Mouse (Mus musculus): ENCODE data around the gene Ccdc27. TPM values are rescaled to one million over a fixed set of nuclear protein-coding genes. Genes with fewer than 3 reads are reported as not detected.

Ccdc27 gene
- polyA plus RNA-seq, 1 experiment = not detected

DNA sequence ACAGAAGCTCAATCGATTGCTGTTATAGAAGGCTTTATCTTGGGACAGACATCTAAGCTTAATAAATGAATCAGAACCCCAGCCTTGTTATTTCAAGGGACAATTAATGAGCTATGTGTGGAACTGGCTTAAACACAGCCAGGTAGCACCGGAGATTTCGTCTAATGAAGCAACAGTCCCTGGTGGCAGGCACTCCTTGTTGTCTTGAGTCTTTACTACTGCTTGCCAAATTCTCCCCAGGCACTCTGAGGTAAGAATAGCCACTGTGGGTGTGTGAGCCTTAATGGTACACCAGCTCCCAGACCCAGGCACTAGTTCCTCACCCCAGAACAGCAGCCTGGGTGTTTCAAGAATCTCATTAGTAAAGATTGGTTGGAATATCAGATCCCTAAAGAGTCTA lies 8.9 kb upstream of the Ccdc27 start:
- 83% methylated on average over 3 of the region's 3 CpGs for WGBS
- Histone ChIP-seq H3K4me3 (replicated peaks; ENCODE audit: control insufficient read depth, low read depth, low read length) (no peak overlapping the region), H3K4me1 (ENCODE audit: control insufficient read depth, insufficient read depth, low read length) (no peaks in the 10 kb centered on the region), H3K27ac (ENCODE audit: control insufficient read depth, insufficient read depth, low read depth, low read length, poor library complexity) (no peak overlapping the region)
- no peak for TF ChIP-seq POLR2A (IDR thresholded peaks at IDR 0.05; ENCODE audit: borderline replicate concordance, control insufficient read depth, low read depth, low read length)
- TF ChIP-seq CTCF (IDR thresholded peaks at IDR 0.05; ENCODE audit: control insufficient read depth, insufficient read depth, low read length) = no peak

DNA sequence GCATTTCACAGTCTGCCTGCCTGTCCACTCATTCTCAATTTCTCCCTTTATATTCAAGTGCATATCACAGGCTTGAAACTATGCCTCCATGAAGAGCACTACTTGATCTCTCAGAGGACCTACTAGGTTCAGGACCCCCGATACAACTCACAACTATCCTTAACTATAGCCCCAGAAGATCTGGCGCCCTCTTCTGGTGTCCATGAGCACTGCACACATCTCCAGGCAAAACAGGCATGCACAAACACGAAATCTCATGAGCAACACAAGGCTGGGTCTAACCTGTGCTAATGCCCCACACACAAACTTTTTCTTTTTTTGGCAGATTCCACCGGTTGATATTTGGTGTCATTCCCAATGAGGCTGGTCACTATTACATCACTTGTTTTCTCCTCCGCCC lies 3.4 kb upstream of the Ccdc27 start:
- no peak overlapping the region for H3K27ac ChIP-seq (ENCODE audit: control insufficient read depth, insufficient read depth, low read depth, low read length, poor library complexity)
- WGBS = 65% methylated on average over 5 of the region's 5 CpGs
- 0 out of 2 replicates have a peak, but pooled peaks have one; percentile 27 for TF ChIP-seq CTCF (IDR thresholded peaks at IDR 0.05; ENCODE audit: control insufficient read depth, insufficient read depth, low read length)
- TF ChIP-seq POLR2A (IDR thresholded peaks at IDR 0.05; ENCODE audit: borderline replicate concordance, control insufficient read depth, low read depth, low read length) = no peak
- no peaks in the 10 kb centered on the region for H3K4me1 ChIP-seq (ENCODE audit: control insufficient read depth, insufficient read depth, low read length)
- H3K4me3 ChIP-seq (replicated peaks; ENCODE audit: control insufficient read depth, low read depth, low read length) = no peak overlapping the region

DNA sequence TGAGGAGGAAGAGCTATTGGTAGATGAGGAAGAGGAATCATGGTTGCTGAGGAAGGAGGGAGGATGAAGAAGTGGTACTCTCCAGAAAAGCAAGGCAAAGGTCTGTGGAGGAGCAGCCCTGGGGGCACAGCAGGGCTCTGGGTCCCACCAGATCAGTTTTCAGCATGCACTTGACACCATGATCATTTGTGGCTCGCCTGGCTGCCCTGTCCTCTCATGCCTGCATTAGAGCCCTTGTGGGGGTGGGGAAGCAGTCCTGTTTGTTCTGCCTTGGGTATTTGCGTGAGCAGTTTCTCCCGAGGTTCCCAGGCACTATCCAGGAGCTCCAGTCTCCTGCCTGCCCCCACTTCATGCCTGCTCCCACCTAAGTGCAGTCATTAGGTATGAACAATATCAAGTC lies 5.4 kb downstream of the Ccdc27 start:
- Histone ChIP-seq H3K27ac (ENCODE audit: control insufficient read depth, insufficient read depth, low read depth, low read length, poor library complexity) (no peak overlapping the region), H3K4me3 (replicated peaks; ENCODE audit: control insufficient read depth, low read depth, low read length) (no peak overlapping the region), H3K4me1 (ENCODE audit: control insufficient read depth, insufficient read depth, low read length) (no peaks in the 10 kb centered on the region)
- no peak for TF ChIP-seq POLR2A (IDR thresholded peaks at IDR 0.05; ENCODE audit: borderline replicate concordance, control insufficient read depth, low read depth, low read length)
- no peak for TF ChIP-seq CTCF (IDR thresholded peaks at IDR 0.05; ENCODE audit: control insufficient read depth, insufficient read depth, low read length)
- 44% methylated on average over 3 of the region's 3 CpGs for WGBS

DNA sequence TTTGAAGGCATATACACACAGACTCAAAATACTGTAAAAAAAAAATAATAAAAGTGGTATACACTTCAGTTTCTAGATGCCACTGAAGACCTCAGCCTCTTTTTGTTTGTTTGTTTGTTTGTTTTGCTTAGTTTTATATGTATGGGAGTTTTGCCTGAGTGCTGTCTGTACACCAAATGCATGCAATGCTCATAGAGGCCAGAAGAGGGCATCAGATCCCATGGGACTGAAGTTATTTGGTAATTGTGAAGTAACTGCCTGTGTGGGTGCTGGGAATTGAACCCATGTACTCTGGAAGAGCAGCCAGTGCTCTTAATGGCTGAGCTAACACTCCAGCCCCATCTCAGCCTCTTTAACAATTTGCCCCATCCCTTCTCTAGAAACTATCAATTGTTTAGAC lies 13.8 kb downstream of the Ccdc27 start:
- Histone ChIP-seq H3K4me1 (ENCODE audit: control insufficient read depth, insufficient read depth, low read length) (0 out of 2 replicates have a peak, but pooled peaks cover under 1% of the 10 kb centered on the region), H3K27ac (ENCODE audit: control insufficient read depth, insufficient read depth, low read depth, low read length, poor library complexity) (no peak overlapping the region), H3K4me3 (replicated peaks; ENCODE audit: control insufficient read depth, low read depth, low read length) (no peak overlapping the region)
- TF ChIP-seq CTCF (IDR thresholded peaks at IDR 0.05; ENCODE audit: control insufficient read depth, insufficient read depth, low read length) (peak; percentile 24; the same call in 1 of the 2 replicates), POLR2A (IDR thresholded peaks at IDR 0.05; ENCODE audit: borderline replicate concordance, control insufficient read depth, low read depth, low read length) (no peak)

DNA sequence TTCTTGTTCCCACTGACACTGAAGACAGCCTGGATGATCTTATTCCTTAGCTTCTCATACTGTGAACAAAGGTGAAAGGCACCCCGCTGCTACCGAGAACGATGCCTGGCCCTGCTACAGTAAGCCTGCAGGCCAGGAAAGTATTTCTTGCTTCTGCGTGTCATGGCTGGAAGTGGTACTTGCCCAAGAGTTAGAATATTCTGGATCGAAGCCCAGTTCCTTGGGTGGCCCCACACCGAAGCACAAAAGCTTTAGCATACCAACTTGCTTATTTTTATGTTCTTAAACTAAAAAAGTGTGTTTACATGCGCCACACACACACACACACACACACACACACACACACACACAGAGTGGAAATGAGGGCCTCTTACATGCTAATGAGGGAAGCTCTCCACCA lies 14.4 kb downstream of the Ccdc27 start:
- TF ChIP-seq POLR2A (IDR thresholded peaks at IDR 0.05; ENCODE audit: borderline replicate concordance, control insufficient read depth, low read depth, low read length) (no peak), CTCF (IDR thresholded peaks at IDR 0.05; ENCODE audit: control insufficient read depth, insufficient read depth, low read length) (no peak)
- no peak overlapping the region for H3K4me3 ChIP-seq (replicated peaks; ENCODE audit: control insufficient read depth, low read depth, low read length)
- WGBS = 72% methylated on average over 7 of the region's 7 CpGs
- no peak overlapping the region for H3K27ac ChIP-seq (ENCODE audit: control insufficient read depth, insufficient read depth, low read depth, low read length, poor library complexity)
- H3K4me1 ChIP-seq (ENCODE audit: control insufficient read depth, insufficient read depth, low read length) = 0 out of 2 replicates have a peak, but pooled peaks cover 2% of the 10 kb centered on the region

DNA sequence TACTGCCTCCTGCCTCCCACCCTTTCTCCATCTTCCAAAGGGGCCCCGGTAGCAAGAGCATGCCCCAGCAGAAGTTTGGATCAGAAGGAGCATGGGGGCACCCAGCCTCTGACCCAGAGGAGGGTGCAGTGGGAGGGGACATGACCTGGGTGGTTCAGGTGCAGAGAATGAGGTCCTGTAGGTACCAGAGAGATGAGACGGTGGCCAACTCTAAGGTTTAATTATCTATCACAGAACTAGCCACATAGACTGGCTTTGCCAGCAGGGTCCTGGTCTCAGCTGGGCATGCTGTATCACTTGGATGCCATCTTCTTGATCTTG lies 16.1 kb downstream of the Ccdc27 start:
- peak overlapping the region; percentile 18; the same call in 1 of the 2 replicates for H3K27ac ChIP-seq (ENCODE audit: control insufficient read depth, insufficient read depth, low read depth, low read length, poor library complexity)
- 27% methylated on average over 2 of the region's 2 CpGs for WGBS
- peak overlapping the region; percentile 70 for H3K4me3 ChIP-seq (replicated peaks; ENCODE audit: control insufficient read depth, low read depth, low read length)
- no peak for TF ChIP-seq CTCF (IDR thresholded peaks at IDR 0.05; ENCODE audit: control insufficient read depth, insufficient read depth, low read length)
- no peak for TF ChIP-seq POLR2A (IDR thresholded peaks at IDR 0.05; ENCODE audit: borderline replicate concordance, control insufficient read depth, low read depth, low read length)
- H3K4me1 ChIP-seq (ENCODE audit: control insufficient read depth, insufficient read depth, low read length) = 0 out of 2 replicates have a peak, but pooled peaks cover 2% of the 10 kb centered on the region

DNA sequence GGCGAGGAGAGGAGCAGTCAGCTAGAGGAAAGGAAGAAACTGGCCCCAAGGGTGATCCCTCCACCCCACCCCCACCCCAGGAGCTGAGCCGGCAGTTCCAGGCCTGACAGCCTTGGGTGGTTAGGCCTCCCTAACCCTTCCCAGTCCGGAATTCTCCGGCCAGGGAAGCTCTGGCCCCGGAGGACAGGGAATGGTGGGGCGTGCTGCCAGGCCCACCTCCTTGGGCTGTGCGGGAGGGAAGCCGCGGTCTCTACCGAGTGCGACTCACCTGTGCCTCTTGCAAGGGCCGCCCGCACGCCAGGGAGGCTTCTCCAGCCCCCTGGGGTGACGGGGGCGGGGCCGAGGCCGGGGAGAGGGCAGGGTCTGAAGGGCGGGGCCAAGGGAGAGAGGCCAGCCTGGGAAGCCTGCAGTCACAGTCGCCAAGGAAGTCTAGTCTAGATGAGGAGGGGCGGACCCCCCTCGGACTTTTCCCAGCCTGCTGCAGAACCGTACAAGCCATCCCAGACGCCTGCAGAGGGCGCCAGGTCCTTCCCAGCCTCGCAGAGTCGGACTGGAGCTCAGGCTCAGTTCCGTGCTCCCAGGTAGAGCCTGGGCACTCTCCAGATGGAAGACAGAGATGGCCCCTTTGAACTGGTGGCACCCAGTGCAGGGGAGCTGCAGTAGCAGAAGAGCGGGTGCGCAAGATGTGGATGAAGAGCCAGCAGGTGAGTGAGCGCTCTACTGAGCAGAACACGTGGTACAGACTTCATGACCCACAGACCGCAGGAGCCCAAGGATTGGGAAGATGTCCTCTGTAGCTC lies 16.6 kb downstream of the Ccdc27 start, which contains the start of gene Smim1:
Gene Smim1 (minus strand): TSS at position 590 of the 800 bp plus-strand sequence.
- WGBS = 8% methylated on average over 33 of the region's 33 CpGs
- TF ChIP-seq CTCF (IDR thresholded peaks at IDR 0.05; ENCODE audit: control insufficient read depth, insufficient read depth, low read length) (peak; percentile 35; the same call in 1 of the 2 replicates), POLR2A (IDR thresholded peaks at IDR 0.05; ENCODE audit: borderline replicate concordance, control insufficient read depth, low read depth, low read length) (peak; percentile 49; the same call in 1 of the 2 replicates)
- Histone ChIP-seq H3K27ac (ENCODE audit: control insufficient read depth, insufficient read depth, low read depth, low read length, poor library complexity) (peak within 1 kb of the TSS; percentile 88), H3K4me1 (ENCODE audit: control insufficient read depth, insufficient read depth, low read length) (0 out of 2 replicates have a peak, but pooled peaks cover 2% of the 10 kb centered on the region), H3K4me3 (replicated peaks; ENCODE audit: control insufficient read depth, low read depth, low read length) (peak within 1 kb of the TSS; percentile 70)

DNA sequence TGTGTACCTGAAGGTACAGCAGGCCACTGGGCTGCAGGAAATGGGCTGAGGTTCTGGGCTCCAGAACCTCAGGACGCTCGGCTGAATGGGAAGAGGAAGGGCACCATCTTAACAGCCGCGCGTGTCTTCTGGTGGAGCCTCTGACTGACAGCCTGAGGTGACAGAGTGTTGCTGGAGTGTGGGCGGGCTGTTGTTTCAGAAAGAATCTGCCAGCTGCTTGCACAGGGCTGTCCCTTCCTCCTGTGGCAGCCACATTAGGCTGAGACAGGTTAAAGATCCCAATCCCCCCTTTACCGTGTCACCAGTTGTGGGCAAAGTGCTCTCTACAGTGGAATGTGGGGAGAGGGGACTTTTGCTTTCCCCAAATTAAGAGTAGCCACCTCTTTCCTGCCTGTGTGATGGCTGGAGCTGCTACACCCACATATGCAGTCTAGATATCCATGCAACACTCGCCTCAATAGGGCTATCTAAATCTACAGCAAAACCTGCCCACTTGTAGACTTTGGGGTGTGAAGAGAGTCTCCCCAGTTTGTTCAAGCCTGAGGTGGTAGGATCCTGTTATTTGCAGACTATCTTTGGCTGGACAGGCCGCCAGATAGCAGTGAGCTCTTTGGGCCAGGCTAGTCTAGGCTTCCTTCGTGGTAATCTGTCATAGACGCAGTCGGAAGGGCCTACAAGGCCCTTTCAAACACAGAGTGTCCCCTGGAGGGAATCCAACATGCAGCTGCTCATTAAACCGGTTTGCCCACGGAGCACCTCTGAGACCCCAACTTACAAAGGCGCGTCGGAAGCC lies 17.6 kb downstream of the Ccdc27 start:
- WGBS = 43% methylated on average over 17 of the region's 17 CpGs
- 0 out of 2 replicates have a peak, but pooled peaks cover 2% of the 10 kb centered on the region for H3K4me1 ChIP-seq (ENCODE audit: control insufficient read depth, insufficient read depth, low read length)
- TF ChIP-seq CTCF (IDR thresholded peaks at IDR 0.05; ENCODE audit: control insufficient read depth, insufficient read depth, low read length) = no peak
- no peak for TF ChIP-seq POLR2A (IDR thresholded peaks at IDR 0.05; ENCODE audit: borderline replicate concordance, control insufficient read depth, low read depth, low read length)
- H3K27ac ChIP-seq (ENCODE audit: control insufficient read depth, insufficient read depth, low read depth, low read length, poor library complexity) = peak overlapping the region; percentile 88
- peak overlapping the region; percentile 70 for H3K4me3 ChIP-seq (replicated peaks; ENCODE audit: control insufficient read depth, low read depth, low read length)
